Mouse (Mus musculus) CH12.LX (cell line): ENCODE measurements around the gene Serp2.

Source experiments
- CHD1 ChIP-seq: IDR thresholded peaks from 2 replicates; pipeline ENCODE4 v1.6.1; 2012; ENCODE audit warnings: low read depth, low read length, improper control_type of control experiment, inconsistent platforms
- CTCF ChIP-seq, 2 experiments: IDR thresholded peaks in 1 of 2; conservative IDR thresholded peaks in 1 of 2; 2 replicates each; pipeline ENCODE4 v1.5.1; 2011 to 2012; ENCODE audit warnings: low read depth in 2 of 2, low read length in 2 of 2, improper control_type of control experiment in 1 of 2, inconsistent platforms in 1 of 2, mild to moderate bottlenecking in 1 of 2, moderate library complexity in 1 of 2
- EP300 ChIP-seq: IDR thresholded peaks from 2 replicates; pipeline ENCODE4 v1.6.1; 2011; ENCODE audit warnings: low read length, improper control_type of control experiment
- JUND ChIP-seq: conservative IDR thresholded peaks from 2 replicates; pipeline ENCODE4 v1.6.1; 2011; ENCODE audit warnings: low read depth, low read length, improper control_type of control experiment
- KAT2A ChIP-seq: IDR thresholded peaks from 2 replicates; pipeline ENCODE4 v1.6.1; 2012; ENCODE audit warnings: low read length, improper control_type of control experiment, inconsistent platforms; ENCODE audit not compliant: insufficient replicate concordance
- MAFK ChIP-seq: IDR thresholded peaks from 2 replicates; pipeline ENCODE4 v1.6.1; 2011; ENCODE audit warnings: low read length, improper control_type of control experiment; ENCODE audit not compliant: insufficient replicate concordance
- MEF2A ChIP-seq: IDR thresholded peaks from 2 replicates; pipeline ENCODE4 v1.6.1; 2014; ENCODE audit warnings: low read depth, mild to moderate bottlenecking, inconsistent platforms, low read length, improper control_type of control experiment, borderline replicate concordance
- POLR2A ChIP-seq: IDR thresholded peaks from 2 replicates; pipeline ENCODE4 v1.6.1; 2011; ENCODE audit warnings: low read depth, mild to moderate bottlenecking, improper control_type of control experiment, low read length
- TCF12 ChIP-seq: IDR thresholded peaks from 2 replicates; pipeline ENCODE4 v1.6.1; 2014; ENCODE audit warnings: low read depth, mild to moderate bottlenecking, inconsistent platforms, low read length, improper control_type of control experiment
- USF2 ChIP-seq: conservative IDR thresholded peaks from 2 replicates; pipeline ENCODE4 v1.6.1; 2011; ENCODE audit warnings: low read depth, low read length, improper control_type of control experiment
- ZKSCAN1 ChIP-seq: IDR thresholded peaks from 2 replicates; pipeline ENCODE4 v1.6.1; 2012; ENCODE audit warnings: low read depth, inconsistent platforms, low read length, improper control_type of control experiment, borderline replicate concordance

GRCm38 (mm10) chr14:76487609-76488008 lies 69.1 kb downstream of the Serp2 start:
- TF ChIP-seq POLR2A: no peak
- TF ChIP-seq CHD1: no peak
- no peak for TF ChIP-seq MAFK
- TF ChIP-seq EP300: no peak
- TF ChIP-seq KAT2A: no peak
- no peak for TF ChIP-seq CTCF (conservative IDR thresholded peaks at IDR 0.05 in 1 of 2, IDR thresholded peaks at IDR 0.05 in 1 of 2; ENCODE audit: low read depth in 2 of 2, low read length in 2 of 2)
- no peak for TF ChIP-seq JUND
- no peak for TF ChIP-seq USF2
- TF ChIP-seq MEF2A: no peak
- no peak for TF ChIP-seq TCF12
- no peak for TF ChIP-seq ZKSCAN1
